Mouse (Mus musculus) adrenal gland, postnatal 14 days (tissue): Measurements from ENCODE around the gene Ppp2r1b. TPM values are rescaled to one million over a fixed set of nuclear protein-coding genes. Genes with fewer than 3 reads are reported as not detected.
"Not testable (repeated sequence)": the region's sequence is repeated elsewhere in the genome, so short reads cannot be mapped to it uniquely, and the experiment has no call there.

Source experiments
- DNase-seq: peaks from one replicate; pipeline ENCODE4 v3.0.0; 2021; ENCODE audit warnings: mixed read lengths
- long read RNA-seq, 2 experiments: library from polyadenylated mRNA; stranded (forward); transcript quantifications; one replicate each; pipeline ENCODE4 v2.0.0; 2021
- total RNA-seq: library from RNA; stranded (reverse); gene quantifications from 2 replicates; pipeline ENCODE4 v1.2.3, GENCODE M21; 2021

Gene Ppp2r1b
- total RNA-seq: 32.3 and 34.4 TPM in 2 replicates
- long read RNA-seq, experiment 1, transcript Ppp2r1b-202 (15 exons, 3,430 nt): major isoform, 33 of 48 reads
- long read RNA-seq, experiment 1, partial matches to known transcripts: 6 of 48 reads
- long read RNA-seq, experiment 1, other reads (novel, unspliced or antisense): 9 of 48 reads
- long read RNA-seq, experiment 2, transcript Ppp2r1b-202 (15 exons, 3,430 nt): major isoform, 39 of 47 reads
- long read RNA-seq, experiment 2, partial matches to known transcripts: 1 of 47 reads
- long read RNA-seq, experiment 2, other reads (novel, unspliced or antisense): 7 of 47 reads

- DNase-seq: no peak
Observed at GRCm38 (mm10) chr9:50845081-50845480, at the start of gene Ppp2r1b. Gene Ppp2r1b (plus strand): TSS chr9:50845301.

GRCm38 (mm10) chr9:50796776-50797175 lies 48.3 kb upstream of the Ppp2r1b start:
- DNase-seq: peak; percentile 20

- peak; percentile 12 for DNase-seq
Observed at GRCm38 (mm10) chr9:50797641-50798040, 47.5 kb upstream of the Ppp2r1b start.

DNA sequence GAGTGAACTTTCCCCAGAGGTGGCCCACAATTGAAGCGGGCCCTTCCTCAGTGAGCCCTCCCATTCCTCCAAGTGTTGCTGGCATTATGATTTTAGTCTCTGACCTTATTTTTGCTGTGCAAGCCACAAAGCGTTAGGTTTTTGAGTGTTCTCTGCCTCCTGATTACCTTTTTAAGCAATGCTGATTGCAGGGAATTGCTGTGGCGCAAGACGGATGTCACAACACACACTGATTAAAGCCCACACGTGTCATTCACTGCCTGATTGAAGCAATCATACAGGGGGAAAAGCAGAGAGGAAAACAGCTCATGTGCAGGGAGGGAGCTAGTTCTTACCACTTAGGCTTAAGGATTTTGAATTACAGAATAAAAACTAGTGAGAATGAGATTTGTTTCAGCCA lies 46.7 kb upstream of the Ppp2r1b start:
- DNase-seq: peak; percentile 63

DNA sequence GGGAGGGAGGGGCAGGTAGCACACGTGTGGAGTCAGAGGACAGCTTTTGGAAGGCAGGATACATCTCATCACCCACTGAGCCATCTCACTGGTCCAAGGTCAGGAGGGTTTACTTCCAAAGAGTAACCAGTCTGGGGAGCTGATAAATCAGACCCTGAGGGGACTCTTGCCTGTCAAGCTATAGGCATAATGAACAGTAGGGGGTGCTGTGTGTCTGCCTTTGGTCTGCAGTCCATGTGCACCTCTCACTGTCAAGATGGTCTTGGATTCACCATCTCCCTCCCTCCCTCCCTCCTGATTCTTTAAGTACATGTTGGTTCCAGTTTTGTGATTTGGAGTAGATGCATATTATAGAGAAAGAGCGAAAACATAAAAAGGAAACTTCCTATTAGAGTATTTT lies 44.1 kb upstream of the Ppp2r1b start:
- DNase-seq: peak; percentile 73

- no peak for DNase-seq
Observed at GRCm38 (mm10) chr9:50803055-50803671, 41.9 kb upstream of the Ppp2r1b start.

DNA sequence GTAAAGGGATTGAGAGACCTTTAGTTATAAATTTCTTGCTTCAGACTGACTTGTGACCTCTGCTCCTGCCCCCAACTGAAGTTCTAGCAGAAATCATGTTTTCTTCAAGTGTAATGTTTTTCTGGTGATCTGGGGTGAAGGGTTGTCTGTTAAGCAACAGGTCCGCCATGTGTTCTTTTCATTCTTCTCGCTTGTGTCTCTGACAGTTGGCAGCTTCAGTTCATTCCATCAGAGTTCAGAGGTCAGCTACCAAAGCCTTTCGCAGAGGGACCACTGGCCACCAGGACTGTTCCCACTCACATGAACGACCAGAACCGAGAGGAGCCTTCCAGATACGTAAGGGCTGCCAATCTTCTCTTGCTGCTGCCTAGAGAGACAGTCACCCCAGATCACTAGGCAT lies 36.6 kb upstream of the Ppp2r1b start:
- DNase-seq: peak; percentile 46

- DNase-seq: peak; percentile 45
Observed at GRCm38 (mm10) chr9:50809146-50809545, 36.0 kb upstream of the Ppp2r1b start.

- DNase-seq: no peak
Observed at GRCm38 (mm10) chr9:50811187-50811586, 33.9 kb upstream of the Ppp2r1b start.

DNA sequence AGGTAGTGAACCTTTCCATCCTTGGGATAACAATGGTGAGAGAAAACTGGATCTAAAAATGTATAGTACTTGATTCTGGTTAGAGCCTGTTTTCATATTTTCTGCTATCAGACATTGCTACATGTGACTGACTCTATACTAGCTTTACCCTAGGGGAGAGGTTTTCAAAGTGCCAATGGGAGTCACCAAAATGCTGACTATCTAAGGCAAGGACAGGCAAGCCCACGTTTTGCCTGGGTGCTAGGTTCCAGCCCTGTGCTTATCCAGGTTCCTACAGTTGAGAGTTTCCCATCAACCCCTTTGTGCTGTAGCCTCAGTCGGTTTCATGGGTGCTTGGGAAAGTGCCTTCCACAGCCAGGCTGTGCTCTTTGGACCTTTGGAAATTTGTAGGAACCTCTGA lies 33.4 kb upstream of the Ppp2r1b start:
- DNase-seq: no peak

DNA sequence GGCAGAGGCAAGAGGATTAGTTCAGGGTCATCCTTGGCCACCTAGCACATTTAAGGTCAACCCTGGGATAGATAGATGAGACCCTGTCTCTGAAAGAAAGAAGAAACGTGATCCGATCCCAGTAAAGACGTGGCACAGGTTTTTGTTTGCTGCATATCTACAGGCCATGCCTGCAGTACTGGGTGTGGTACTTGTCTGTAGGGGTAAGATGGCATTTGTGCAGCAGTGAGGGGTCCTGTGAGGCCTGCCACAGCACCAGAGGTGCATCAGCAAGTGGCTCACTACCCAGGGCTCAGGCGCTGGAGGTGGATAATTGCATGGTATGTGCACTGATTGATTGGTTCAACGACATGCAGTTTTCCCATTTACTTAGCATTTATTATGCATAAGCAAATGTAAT lies 31.3 kb upstream of the Ppp2r1b start:
- DNase-seq: no peak

DNA sequence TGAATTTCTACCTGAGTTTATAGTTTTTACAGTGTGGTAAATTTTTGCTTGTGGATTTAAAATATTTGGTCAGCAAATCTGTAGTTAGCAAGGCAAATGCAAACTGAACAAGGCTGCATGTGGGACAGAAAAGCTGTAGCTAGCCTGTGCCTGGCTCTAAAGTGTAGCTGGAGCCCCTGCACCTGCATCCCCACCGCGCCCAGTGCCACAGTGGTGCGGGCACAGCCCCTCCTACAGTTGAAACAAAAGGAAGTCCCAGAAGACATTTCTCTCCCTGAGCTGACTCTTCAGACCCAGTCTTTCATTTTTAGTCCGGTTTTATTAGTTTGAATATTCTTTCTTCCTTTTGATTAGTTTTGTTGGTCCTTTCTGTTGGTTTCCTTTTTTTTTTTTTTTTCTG lies 29.4 kb upstream of the Ppp2r1b start:
- DNase-seq: no peak

DNA sequence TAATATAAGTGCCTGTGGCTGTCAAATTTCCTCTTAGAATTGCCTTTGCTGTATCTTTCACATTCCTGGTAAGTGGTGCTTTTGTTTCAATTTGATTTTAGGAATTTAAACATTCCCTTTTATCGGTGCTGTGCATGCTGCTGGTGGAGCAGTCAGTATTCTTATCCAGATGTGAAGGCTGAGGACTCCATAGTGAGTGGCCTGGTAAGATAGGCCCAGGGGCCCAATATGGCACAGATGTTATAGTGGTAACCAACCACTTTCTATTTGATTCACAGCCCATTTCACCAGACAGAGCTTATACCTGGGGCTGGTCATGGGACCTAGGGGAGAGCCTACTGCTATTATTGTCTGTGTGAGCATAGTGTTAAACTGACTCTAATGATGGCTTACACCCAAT lies 28.6 kb upstream of the Ppp2r1b start:
- DNase-seq: no peak

DNA sequence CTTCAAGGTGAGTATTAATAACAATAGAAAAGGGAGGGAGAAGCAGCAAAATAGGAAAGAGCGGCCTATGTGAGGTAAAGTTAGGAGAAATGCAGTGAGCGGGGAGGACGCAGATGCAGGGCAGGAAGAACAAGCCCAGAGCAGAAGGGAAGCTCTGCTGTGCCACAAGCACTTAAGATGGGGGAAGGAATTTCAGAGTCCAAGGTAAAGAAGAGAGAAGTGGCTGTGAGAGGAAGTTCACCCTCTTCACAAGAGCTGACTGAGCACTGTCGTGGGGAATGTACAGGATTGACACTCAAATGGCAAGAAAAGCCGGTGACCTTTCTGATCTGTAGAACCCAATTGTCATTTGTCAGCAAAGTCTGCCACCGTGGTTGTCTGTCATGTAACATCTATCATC lies 27.1 kb upstream of the Ppp2r1b start:
- no peak for DNase-seq

DNA sequence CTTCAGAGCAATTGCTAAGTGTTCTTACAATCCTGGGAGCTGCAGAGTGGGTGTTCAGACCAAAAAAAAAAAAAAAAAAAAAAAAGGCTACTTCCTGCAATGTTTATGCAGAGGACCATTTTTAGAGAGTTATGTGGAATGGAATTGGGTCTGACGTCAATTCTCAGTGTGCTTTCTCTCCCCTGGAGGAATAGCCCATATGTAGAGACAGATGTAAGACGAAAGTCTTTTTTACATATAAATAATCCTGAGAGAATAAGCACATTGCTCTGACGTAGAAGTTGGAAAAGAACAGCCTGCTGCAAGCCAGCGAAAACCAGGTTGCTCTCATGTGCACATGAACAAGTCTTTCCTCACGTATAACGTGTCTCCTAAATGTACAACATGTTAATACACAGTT lies 25.4 kb upstream of the Ppp2r1b start:
- no peak for DNase-seq

GRCm38 (mm10) chr9:50821651-50822050 lies 23.4 kb upstream of the Ppp2r1b start:
- DNase-seq: no peak

- DNase-seq: no peak
Observed at GRCm38 (mm10) chr9:50822216-50822615, 22.9 kb upstream of the Ppp2r1b start.

DNA sequence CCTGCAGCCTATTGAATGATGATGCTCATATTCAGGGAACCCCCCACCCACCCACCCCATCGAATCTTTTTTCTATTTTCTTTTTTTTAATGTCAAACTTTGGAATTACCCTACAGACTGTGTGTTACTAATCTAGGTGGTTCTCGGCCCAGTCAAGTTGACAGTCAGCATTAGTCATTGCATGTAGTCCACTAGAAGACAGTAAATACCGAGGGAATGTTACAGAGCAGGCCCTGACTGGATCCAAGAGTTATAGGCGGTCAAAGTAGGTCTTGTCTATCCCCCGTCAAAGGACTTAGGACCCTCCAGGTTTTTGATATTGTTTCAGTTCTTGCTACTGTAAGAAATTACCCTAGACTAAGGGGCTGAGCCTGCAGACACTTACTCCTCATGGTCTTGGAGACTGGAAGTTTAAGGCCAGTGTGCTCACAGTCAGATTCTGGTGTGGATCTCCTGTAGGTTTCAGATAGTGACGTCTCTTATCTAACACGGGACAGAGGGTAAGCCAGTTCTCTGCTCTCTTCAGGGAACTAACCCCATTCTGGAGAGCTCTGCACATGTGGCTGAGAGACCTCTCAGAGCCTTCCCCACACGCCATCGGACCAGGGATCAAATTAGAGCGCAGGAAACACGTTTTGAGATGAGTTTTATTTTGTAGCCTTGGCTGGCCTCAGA lies 21.2 kb upstream of the Ppp2r1b start:
- DNase-seq: no peak

GRCm38 (mm10) chr9:50831514-50831913 lies 13.6 kb upstream of the Ppp2r1b start:
- no peak for DNase-seq

- no peak for DNase-seq
Observed at GRCm38 (mm10) chr9:50832162-50832561, 12.9 kb upstream of the Ppp2r1b start.

DNA sequence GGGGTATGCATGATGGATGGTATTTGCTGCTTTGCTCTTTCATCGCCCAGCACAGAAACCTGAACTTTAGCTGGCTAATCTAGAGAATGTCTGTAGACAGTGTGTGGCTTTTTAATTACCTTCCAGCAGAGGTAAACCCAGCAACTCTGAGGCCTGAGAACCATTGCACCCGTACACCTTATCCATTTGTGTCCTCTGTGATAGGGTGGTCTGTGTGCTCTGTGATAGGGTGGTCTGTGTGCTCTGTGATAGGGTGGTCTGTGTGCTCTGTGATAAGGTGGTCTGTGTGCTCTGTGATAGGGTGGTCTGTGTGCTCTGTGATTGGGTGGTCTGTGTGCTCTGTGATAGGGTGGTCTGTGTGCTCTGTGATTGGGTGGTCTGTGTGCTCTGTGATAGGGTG lies 12.5 kb upstream of the Ppp2r1b start:
- not testable (repeated sequence) for DNase-seq

- DNase-seq: no peak
Observed at GRCm38 (mm10) chr9:50833786-50834185, 11.3 kb upstream of the Ppp2r1b start.

- peak; percentile 68 for DNase-seq
Observed at GRCm38 (mm10) chr9:50835068-50835705, 9.9 kb upstream of the Ppp2r1b start.
